Mouse (Mus musculus): ENCODE data around the gene Actl11. TPM values are rescaled to one million over a fixed set of nuclear protein-coding genes. Genes with fewer than 3 reads are reported as not detected.
A peak's percentile ranks its signal among the peaks of the same experiment; 100 is the strongest.

Actl11 gene
- total RNA-seq, 2 experiments from 2014 or later: not detected

GRCm38 (mm10) chr9:107955613-107956289, 27.5 kb downstream of the Actl11 start:
- intact Hi-C loops (cut with DNase I): no loop called here
- DNase-seq (ENCODE audit: low spot score in 2 of 2): no peak

GRCm38 (mm10) chr9:107957141-107957540, 28.9 kb downstream of the Actl11 start:
- intact Hi-C loops (cut with DNase I): no loop called here

GRCm38 (mm10) chr9:107959896-107960295, 31.6 kb downstream of the Actl11 start:
- intact Hi-C loops (cut with DNase I): loop anchor here (5.0 kb wide), 2 partner anchors 92 to 107 kb away; partner anchors contain the start of gene Amigo3
- no peak for DNase-seq (ENCODE audit: low spot score in 2 of 2)

More at GRCm38 (mm10) chr9:107957141-107957540, 28.9 kb downstream of the Actl11 start:
- no peak for DNase-seq (ENCODE audit: low spot score in 2 of 2)

GRCm38 (mm10) chr9:107960928-107961327, 32.7 kb downstream of the Actl11 start:
- intact Hi-C loops (cut with DNase I): loop anchor here (1.0 to 5.0 kb wide), 3 partner anchors 25 to 106 kb away; partner anchors contain the start of gene Amigo3
- no peak for DNase-seq (ENCODE audit: low spot score in 2 of 2)

- intact Hi-C loops (cut with DNase I): loop anchor here (1.0 to 5.0 kb wide), 3 partner anchors 25 to 106 kb away; partner anchors contain the start of gene Amigo3
- DNase-seq (ENCODE audit: low spot score in 2 of 2): peak; percentile 82 to 96
Observed at GRCm38 (mm10) chr9:107961351-107961762, 33.1 kb downstream of the Actl11 start.

- DNase-seq (ENCODE audit: low spot score in 2 of 2): peak; percentile 67 to 88
- intact Hi-C loops (cut with DNase I): loop anchor here (1.0 to 5.0 kb wide), 4 partner anchors 26 to 105 kb away; partner anchors contain the start of gene Amigo3
Observed at GRCm38 (mm10) chr9:107961881-107962280, 33.6 kb downstream of the Actl11 start.

GRCm38 (mm10) chr9:107962916-107963315, 34.6 kb downstream of the Actl11 start:
- DNase-seq (ENCODE audit: low spot score in 2 of 2): no peak
- intact Hi-C loops (cut with DNase I): loop anchor here (1.0 to 5.0 kb wide), 4 partner anchors 59 to 104 kb away; partner anchors contain the start of gene Amigo3

GRCm38 (mm10) chr9:107963700-107964099, 35.4 kb downstream of the Actl11 start:
- intact Hi-C loops (cut with DNase I): loop anchor here (1.0 to 5.0 kb wide), 4 partner anchors 23 to 104 kb away; partner anchors contain the start of gene Amigo3
- DNase-seq (ENCODE audit: low spot score in 2 of 2): peak; percentile 69 to 84

- DNase-seq (ENCODE audit: low spot score in 2 of 2): no peak
Observed at GRCm38 (mm10) chr9:107964681-107965080, 36.4 kb downstream of the Actl11 start.

GRCm38 (mm10) chr9:107966676-107967075, 38.4 kb downstream of the Actl11 start:
- no peak for DNase-seq (ENCODE audit: low spot score in 2 of 2)
- intact Hi-C loops (cut with DNase I): no loop called here

More at GRCm38 (mm10) chr9:107964681-107965080, 36.4 kb downstream of the Actl11 start:
- intact Hi-C loops (cut with DNase I): loop anchor here (1.0 to 5.0 kb wide), 3 partner anchors 22 to 103 kb away; partner anchors contain the start of gene Amigo3

- intact Hi-C loops (cut with DNase I): no loop called here
- no peak for DNase-seq (ENCODE audit: low spot score in 2 of 2)
Observed at GRCm38 (mm10) chr9:107967437-107967836, 39.2 kb downstream of the Actl11 start.

- DNase-seq (ENCODE audit: low spot score in 2 of 2): no peak
- intact Hi-C loops (cut with DNase I): no loop called here
Observed at GRCm38 (mm10) chr9:107968531-107968930, 40.3 kb downstream of the Actl11 start.

GRCm38 (mm10) chr9:107970311-107970710, 42.0 kb downstream of the Actl11 start:
- DNase-seq (ENCODE audit: low spot score in 2 of 2): no peak
- intact Hi-C loops (cut with DNase I): no loop called here

GRCm38 (mm10) chr9:107971690-107972541, 43.6 kb downstream of the Actl11 start:
- intact Hi-C loops (cut with DNase I): no loop called here
- no peak for DNase-seq (ENCODE audit: low spot score in 2 of 2)

GRCm38 (mm10) chr9:107974491-107975171, 46.4 kb downstream of the Actl11 start:
- no peak for DNase-seq (ENCODE audit: low spot score in 2 of 2)
- intact Hi-C loops (cut with DNase I): no loop called here

GRCm38 (mm10) chr9:107975399-107976386, 47.4 kb downstream of the Actl11 start, which contains the start of gene Uba7:
Gene Uba7 (plus strand): TSS chr9:107975505.
- intact Hi-C loops (cut with DNase I): no loop called here
- no peak for DNase-seq (ENCODE audit: low spot score in 2 of 2)

GRCm38 (mm10) chr9:107978815-107979214, 50.5 kb downstream of the Actl11 start:
- intact Hi-C loops (cut with DNase I): no loop called here
- DNase-seq (ENCODE audit: low spot score in 2 of 2): no peak

Data from left cerebral cortex, postnatal 25 days (tissue).